Mouse (Mus musculus) mature B cell (primary cell): ENCODE measurements around the gene Mpp3.

Experiments used
- in situ Hi-C: fragments of 300-500 bp; cut with MboI; formaldehyde crosslinking; loops from 2 replicates; pipeline ENCODE4 v1.14.3; 2019

Mpp3 gene

DNA sequence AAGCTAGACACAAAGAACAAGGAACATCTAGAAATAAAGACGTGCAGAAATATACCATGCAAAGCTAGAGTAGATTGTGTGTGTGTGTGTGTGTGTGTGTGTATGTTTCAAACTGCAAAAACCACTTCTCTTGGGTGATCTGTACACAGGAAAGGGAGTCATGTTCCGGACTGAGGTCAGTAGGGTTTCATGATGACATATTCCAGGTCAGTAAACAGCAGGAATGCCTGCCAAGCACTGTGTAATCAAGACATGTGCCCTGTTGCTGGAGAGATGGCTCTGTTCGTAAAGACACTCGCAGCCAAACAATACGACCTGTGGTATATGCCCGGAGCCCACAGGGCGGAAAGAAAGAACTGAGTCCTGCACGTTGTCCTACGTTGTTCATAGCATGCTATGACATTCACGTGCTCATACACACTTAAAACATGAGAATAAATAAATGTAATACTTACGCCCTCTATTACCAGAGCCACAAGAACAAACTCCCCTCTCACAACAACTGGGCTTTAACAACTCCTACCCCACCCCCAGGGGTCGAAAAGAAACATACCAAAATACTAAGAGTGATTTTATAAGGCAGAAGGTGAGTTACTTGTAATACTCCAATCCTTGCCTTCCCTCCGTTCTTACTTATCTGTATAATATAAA lies 11.4 kb upstream of the Mpp3 start:
- in situ Hi-C loops: no loop called here

DNA sequence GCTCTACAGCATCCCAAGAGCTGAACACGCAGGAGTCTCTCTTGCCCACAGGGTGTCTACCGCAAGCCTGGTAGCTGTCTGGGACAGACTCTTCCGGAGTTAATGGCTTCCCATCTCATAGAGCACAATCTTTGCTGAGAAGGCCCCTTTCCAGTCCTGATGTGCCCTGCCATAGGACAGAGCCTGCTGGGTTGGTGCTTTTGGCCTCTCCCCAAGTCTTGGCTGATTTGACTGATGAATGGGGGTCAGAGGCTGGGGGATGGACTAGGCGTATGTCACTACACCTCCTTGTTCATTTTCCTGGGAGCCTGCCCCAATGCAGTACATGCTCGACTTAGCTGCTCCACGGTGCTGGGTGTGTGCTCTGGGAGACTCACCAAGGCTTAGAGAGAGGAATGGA lies 9.5 kb upstream of the Mpp3 start:
- in situ Hi-C loops: no loop called here

DNA sequence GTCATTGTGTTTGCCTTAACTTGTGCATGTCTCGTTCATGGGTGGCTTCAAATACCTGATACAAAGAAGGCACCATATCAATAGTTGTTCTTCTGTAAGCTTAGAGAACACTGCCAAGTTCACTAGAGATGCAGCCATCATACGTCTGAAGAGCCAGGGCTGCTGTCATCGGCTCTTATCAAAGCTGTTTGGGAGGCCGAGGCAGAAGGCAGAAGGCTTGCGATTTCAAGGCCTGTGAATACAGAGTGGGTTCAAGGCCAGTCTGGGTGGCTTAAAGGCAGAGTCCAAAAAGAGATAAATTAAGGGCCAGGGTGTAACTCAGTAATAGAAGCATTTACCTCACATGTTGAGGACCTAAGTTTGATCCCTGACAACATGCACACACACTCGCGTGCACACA lies 8.1 kb upstream of the Mpp3 start:
- in situ Hi-C loops: no loop called here

DNA sequence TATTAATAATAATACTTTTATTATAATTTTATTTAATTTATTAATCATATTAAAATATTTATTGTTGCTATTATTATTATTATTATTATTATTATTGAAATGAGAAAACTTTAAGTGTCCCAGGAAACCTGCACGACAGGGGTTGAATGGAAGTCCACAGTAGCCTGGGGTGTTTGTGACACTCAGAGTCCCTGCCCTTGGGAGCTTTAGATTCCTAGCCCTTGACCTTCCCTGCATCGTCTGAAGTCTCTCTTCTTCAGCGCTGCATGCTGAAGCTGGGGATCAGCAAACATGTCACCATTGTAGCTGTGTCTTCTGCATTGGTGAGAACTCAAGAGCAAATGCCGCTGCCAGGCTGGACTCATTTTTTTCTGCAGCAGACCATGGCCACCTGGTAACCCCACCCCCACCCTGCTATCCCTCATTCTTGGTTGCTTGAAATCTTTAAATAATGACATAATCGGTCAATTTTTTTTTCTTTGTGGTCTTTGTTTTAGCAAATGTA lies 7.2 kb upstream of the Mpp3 start:
- in situ Hi-C loops: no loop called here

DNA sequence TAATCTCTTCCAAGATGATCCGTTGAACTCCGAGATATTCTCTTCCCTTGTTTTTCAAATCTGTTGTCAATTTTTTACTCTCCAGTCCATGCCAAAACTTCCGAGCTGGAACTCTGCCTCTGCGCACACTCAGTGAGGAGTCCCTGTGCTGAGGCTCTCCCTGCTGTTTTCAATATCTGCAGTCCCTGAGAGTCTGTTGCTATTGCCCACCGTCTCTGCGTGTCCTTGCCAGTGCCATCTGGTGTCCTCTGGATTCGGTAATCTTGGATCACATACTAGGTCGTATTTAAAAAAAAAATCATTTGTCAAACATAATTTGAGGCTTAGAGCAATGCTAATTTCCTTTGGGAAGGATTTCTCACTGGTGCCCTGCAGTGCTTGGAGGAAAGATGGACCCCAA lies 6.6 kb upstream of the Mpp3 start:
- in situ Hi-C loops: no loop called here

DNA sequence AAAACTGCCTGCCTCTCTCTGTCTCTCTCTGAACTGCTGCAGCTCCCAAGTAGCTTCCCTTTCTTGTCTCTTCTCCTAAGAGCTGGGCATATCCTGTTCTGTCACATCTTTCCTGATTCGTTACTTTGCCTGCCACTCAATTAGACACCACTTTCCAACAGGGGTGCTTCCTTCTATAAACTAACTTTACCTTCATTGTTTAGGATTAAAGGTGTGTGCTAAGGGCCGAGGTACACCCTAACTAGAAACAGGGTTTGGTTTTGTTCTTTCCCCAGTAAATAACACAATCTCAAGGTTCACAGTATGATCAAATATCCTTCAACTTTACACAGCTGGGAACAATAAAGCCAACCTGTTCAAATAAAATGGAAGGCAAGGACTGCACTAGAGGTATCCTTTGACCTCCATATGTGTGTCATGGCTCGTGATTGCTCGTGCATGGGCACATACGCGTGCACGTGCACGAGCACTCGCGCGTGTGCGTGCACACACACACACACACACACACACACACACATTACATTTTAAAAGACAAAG lies 4.9 kb upstream of the Mpp3 start:
- in situ Hi-C loops: no loop called here

DNA sequence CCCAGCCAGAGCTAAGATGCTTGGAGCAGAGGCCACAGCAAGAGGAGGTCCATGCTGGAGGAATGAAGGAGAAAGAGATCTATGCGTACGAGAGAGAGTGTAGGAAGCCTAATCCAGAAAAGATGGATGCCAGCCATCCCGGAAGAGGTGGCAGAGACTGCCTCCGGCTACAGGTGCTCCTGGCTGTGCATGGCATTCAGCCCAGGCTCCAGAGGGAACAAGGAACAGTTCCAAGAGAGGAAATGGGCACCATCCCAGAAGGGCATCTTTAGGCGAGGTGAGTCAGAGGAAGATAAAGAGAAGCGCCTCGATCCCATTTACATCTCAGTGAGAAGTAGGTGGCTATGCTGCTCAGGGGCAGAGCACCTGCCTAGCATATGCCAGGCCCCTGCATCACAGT lies 2.9 kb upstream of the Mpp3 start:
- in situ Hi-C loops: no loop called here

DNA sequence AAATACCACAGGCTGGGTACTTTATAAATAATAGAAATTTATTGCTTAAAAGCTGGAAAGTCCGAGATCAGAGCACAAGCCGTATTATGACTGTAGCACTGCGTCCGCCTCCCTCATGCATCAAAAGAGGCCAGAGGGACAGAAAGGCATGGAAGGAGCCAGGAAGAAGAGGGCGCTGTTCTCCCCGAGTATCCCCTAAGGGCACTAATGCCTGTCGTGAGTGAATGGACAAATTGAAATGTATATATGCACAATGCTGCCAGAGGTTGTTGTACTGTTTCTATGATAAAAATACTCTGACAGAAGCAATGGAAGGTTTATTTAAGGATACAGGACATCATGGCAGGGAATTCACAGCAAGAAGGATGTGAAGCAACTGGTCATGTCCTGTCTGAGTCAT lies 1.7 kb upstream of the Mpp3 start:
- in situ Hi-C loops: no loop called here

DNA sequence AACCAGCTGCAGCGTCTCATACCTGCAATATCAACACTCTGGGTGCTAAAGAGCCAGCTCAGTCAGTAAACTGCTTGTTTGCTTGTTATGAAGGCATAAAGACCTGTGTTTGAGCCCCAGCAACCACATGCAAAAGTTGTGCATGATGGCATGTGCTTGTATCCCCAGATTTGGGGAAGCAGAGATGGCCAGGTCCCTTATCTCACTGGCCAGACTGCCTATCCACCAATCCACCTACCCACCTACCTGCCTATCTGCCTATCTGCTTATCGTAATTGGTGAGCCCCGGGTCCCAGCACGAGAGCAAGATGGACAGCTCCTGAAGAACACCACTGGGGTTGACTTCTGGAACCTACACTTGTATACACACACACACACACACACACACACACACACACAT lies 1.0 kb upstream of the Mpp3 start:
- in situ Hi-C loops: no loop called here

DNA sequence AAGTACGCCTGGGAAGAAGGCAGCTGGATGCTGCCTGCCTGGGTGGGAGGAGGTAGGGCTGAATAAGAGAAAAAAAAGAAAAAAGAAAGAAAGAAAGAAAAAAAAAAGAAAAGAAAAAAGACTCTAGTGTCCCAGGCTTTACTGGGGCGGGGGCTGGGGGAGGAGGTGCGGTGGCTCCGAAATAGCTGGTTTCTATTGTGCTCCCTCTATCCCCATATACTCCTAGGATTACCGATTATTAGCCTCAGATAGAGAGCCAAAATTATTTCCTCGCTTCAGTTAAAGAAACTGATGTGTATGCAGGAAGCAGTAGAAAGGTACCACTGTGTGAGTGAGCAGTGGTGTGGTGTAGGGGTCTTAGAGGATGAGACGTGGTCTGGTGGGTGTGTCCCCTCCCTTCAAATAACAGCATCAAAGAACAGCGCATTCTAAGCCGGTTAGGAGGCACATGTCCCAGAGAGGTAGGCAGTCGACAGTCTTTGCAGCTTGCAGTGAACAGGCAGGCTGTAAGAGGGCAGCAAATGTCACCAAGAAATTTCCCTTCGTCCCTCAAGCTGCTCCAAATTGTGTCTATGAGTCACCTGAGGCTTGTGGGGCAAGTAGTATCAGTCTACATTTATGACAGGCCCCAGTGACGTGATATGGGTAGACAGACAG lies 772 bp downstream of the Mpp3 start:
- in situ Hi-C loops: no loop called here

DNA sequence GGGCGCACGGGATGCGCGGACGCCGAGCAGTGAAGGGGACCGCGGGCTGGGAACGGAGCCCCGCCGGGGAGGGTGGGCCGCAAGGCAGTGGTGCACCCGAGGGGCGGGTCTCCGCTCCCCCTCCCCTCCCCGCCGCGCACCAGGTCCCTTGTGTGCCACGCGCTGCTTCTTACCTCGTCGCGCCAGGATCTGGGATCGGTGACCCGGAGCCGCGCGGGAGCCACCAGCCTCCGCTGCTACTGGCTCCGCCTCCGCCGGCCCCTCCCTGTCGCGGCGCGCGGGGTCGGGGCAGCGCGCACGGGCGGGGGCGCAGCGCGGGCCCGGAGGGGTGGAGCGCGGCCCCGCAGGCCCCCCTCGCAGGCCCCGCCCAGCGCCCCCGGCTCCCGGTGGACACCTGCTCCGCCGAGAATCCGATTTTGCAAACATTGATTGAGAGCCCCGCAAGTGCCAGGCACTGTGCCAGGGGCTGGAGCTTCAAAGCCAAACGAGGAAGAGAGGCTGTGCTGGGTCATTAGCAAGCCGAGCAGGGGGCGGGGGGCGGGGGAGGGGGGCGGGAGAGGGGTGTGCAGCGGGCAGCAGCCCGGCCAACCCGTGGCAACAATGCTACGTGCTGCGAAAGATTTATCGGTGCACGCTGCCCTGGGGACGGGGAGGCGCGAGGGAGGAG lies 1.4 kb downstream of the Mpp3 start:
- in situ Hi-C loops: no loop called here

DNA sequence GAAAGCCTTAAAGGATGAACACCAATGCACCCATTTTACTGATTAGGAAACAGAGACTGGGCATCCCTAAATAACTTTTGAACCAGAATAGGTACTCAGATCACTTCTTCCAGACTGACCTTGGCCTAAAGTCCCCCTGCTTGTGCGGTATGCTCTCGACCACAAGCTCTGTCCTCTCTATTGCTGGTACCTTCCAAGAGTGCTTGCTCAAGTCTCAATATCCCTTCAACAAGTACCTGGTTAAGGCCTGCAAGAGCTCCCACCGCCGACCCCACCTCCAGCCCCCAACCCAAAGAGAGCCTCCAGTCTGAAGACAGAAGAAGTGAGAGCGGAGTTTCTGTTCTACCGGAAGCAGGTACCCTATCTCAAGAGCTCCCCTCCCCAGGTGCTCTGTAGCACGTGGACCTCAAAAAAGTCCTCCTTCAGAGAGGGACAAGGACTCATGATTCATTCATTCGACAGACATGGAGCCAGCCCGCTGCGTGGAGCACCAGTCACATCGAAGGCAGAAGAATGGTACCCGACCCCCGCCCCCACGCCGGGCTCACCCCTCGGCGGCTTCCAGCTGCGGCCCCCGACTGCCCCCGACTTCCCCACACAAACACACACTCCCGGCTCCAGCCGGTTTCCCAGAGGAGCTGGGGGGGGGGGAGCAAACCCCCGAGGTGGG lies 2.1 kb downstream of the Mpp3 start:
- in situ Hi-C loops: no loop called here

DNA sequence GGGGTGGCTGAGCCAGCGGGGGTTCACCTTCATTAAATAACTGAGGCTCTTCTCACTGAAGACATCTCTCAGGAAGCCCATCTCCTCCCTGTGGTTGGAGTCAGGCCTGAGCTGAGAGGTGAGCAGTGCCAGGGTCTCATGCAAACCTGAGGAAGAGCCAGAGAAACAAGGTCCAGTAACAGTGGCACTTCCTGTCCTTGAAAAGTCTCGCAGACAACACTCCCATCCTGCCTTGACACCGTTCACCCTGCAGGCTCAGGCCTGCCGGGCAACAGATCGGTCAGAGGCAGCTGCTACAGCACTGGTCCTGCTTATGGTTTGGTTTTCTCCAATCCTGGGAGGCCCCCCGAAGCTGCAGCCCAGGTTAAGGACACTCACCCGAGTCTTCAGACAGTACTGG lies 2.9 kb downstream of the Mpp3 start:
- in situ Hi-C loops: no loop called here

DNA sequence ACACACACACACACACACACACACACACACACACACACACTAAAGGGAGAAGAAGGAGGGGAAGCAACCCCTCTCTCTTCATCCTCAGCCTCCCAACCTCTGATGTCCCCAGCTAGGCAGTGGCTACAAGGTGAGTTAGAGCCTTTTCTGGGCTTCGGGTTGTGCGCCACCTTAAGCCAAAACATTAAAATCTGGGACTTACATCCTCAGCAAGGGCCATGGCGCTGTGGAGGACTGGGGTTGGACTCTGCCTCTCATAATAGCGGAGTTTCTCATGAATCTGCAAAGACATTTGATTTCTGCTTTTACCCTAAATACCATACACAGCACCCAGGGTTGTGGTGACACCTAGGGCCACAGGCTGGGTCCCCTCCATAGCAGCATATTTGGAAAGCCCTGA lies 3.4 kb downstream of the Mpp3 start:
- in situ Hi-C loops: no loop called here

DNA sequence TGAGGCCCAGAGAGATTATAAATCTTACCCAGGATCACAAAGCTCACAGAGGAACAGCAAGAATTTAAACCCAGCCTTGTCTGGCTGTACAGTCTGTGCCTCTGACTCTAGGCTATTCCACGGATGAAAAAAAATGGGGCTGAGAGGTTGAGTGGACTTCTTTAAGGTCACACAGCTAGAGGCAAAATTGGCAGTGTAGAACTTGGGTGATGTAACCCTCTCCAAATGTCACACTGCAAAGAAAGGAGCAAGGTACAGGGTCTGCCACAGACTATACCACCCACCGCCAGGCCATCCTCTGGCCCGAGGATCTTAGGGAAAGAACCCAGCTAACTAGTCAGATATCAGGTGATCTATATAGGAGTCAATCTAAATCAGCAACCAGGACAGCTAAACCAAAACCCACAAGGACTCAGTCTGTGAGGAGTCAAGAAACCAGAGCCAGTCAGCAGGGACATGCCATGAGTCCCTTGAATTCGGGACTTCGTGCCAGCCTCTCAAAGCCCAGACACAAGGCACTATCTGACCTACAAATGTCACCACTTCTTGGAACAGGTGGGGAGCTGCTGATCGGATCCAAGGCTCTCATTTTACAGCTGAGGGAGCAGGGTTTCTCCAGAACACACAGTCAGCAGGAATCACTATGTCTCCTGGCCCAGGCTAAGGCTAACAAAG lies 4.0 kb downstream of the Mpp3 start:
- in situ Hi-C loops: no loop called here

DNA sequence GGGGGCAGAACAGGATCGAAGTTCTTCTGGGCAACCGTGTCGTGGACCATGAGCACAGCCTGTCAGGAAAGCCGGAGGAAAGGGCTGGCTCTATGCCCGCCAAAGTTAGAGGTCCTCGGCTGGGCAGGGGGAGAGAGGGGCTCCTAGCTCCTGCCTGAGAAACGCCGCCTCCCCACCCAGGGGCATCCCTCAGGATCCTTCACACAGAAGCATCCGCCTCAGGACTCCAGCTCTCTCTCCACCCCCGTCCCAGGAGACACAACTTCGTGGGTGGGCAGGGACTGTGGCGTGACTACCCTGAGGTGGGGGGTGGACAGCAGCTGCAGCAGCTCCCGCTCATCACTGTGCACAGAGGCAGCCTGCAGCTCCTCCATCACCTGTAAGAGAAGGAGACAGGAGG lies 4.9 kb downstream of the Mpp3 start:
- in situ Hi-C loops: no loop called here

DNA sequence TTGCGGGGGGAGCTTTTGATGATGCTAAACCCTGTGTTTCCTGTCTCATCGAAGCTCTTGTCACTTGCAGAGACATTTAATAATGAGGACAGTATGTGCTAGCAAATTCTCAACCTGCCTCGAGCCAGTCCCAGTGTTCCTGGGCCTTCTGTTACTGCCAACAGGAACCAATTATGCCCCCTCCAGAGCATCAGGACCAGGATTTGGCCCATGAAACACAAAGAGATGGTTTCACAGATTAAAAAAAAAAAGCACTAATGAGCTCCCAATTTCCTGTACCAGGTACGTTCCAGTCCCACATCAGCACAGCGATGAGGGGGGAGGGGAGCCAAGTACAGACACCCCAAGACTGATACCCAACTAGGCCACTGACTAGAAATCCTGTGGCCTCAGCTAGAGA lies 7.1 kb downstream of the Mpp3 start:
- in situ Hi-C loops: no loop called here

DNA sequence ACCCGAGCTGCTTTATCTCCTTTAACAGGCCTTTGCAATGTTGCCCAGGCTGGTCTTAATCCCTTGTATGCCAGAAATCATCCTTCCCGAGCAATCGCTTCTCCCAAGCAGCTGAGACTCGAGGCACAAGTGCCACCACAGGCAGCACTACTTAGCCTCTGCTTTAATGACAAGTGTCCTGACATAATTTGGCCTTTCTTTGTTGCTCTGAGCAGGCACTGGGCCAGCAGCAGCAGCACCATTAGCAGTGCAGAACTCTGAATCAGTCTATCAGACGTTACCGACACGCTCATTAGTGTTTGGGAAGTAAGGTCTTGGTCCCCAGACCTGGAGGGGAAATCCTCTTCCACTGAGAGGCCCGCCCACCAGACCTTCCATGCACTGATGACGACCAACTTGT lies 8.5 kb downstream of the Mpp3 start:
- in situ Hi-C loops: no loop called here

DNA sequence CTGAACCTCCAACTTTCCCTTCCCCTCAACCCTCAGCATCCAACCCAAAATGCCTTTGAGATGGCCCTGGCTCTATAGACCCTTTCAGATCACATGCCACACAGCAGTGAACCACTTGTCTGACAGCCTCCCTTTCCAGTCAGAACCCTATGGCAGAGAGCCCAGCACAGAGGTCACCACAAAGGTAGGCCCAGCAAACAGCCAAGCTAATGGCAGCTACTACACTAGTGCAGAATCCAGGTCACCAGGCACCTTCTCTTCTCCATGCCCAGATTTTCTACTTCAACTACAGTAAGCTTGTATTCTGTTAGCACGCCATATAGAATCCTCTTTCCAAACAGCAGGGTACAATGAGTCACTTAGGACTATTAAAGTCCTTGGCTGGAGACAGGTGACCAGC lies 12.1 kb downstream of the Mpp3 start:
- in situ Hi-C loops: no loop called here

DNA sequence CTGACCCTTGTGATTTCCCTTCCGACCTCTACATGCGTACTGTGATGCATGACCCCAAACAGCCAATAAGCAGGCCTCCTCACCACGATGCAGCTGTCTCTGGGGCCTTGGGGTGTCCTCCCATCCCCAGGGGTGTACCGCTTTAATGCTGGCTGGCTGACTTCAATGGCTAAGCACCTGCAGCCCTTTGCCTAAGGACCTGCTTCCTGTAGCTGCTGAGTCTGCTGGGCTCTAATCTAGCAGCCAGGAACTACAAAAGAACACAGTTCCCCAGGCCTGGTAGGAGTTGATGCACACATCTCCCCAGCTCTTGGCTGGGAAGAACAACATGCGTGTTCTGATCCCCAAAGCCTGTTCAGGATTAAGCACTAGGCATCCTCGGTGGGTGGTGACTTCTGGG lies 12.8 kb downstream of the Mpp3 start:
- in situ Hi-C loops: no loop called here

DNA sequence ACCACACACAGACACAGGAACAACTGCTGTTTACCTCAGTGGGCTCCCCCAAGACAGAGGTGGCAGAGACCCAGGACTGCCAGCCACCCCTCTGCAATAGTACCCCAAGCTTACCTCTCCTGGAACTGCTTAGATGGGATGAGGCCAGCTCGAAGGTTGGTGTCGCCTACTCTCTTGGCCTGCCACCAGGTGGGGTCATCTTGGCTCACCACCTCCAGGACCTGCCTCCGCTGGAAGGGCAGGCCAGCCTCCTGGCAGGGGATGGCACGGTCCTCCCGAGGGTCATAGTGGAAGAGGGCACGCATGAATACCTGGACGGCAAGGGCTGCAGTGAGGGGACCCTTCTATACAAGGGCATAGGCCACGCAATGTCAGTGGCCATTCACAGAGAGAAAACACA lies 15.1 kb downstream of the Mpp3 start:
- in situ Hi-C loops: no loop called here

DNA sequence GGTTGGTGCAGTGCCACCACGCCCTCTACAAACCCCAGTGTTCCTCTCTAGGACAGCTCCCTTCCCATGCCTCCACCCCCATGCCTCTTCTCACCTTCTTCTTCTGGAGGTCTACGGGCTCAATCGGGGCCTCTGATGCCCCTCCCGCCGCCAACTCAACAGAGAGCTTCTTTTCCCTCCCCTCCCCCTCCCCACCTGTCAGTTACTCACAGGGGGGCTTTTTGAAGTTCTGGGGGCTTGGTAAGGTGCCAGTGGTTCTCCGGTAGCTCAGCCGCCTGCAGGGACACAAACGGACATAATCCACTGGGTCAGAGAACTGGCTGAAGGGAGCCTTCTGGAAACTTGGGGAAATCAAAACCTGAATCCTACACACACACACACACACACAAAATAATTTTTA lies 16.8 kb downstream of the Mpp3 start:
- in situ Hi-C loops: no loop called here
